Mouse (Mus musculus) forebrain, embryonic 11.5 days (tissue): ENCODE measurements around the gene Plcb1. TPM values are rescaled to one million over a fixed set of nuclear protein-coding genes. Genes with fewer than 3 reads are reported as not detected.

Source experiments
- ATAC-seq: fragments of 200-750 bp; cut with Nextera tagmentation; replicated peaks from 2 replicates; pipeline ENCODE4 v1.8.0; 2017; ENCODE audit warnings: moderate TSS enrichment; ENCODE audit not compliant: low FRiP score
- DNase-seq: peaks from one replicate; pipeline ENCODE4 v3.0.0-alpha.2; 2017; ENCODE audit warnings: low spot score
- H3K27ac ChIP-seq: fragments of 300-500 bp; sonication (generic); 2 replicates; pipeline ENCODE4 v1.5.1; 2014; ENCODE audit warnings: low read depth, low read length
- H3K27me3 ChIP-seq: fragments of 300-500 bp; sonication (generic); 2 replicates; pipeline ENCODE4 v1.6.1; 2014; ENCODE audit warnings: mild to moderate bottlenecking, low read length, mixed read lengths; ENCODE audit not compliant: control insufficient read depth, insufficient read depth
- H3K36me3 ChIP-seq: fragments of 300-500 bp; sonication (generic); 2 replicates; pipeline ENCODE4 v1.6.1; 2014; ENCODE audit warnings: mild to moderate bottlenecking, low read length, moderate library complexity, mixed read lengths; ENCODE audit not compliant: control insufficient read depth, insufficient read depth
- H3K4me1 ChIP-seq: fragments of 300-500 bp; sonication (generic); replicated peaks from 2 replicates; pipeline ENCODE4 v1.6.1; 2014; ENCODE audit warnings: low read length, mixed read lengths; ENCODE audit not compliant: control insufficient read depth, insufficient read depth
- H3K4me2 ChIP-seq: fragments of 300-500 bp; sonication (generic); 2 replicates; pipeline ENCODE4 v1.6.1; 2014; ENCODE audit warnings: low read depth, mild to moderate bottlenecking, low read length, moderate library complexity, mixed read lengths; ENCODE audit not compliant: severe bottlenecking
- H3K4me3 ChIP-seq: fragments of 300-500 bp; sonication (generic); 2 replicates; pipeline ENCODE4 v1.5.1; 2014; ENCODE audit warnings: low read depth, low read length
- H3K9ac ChIP-seq: fragments of 300-500 bp; sonication (generic); 2 replicates; pipeline ENCODE4 v1.6.1; 2014; ENCODE audit warnings: low read length
- H3K9me3 ChIP-seq: fragments of 300-500 bp; sonication (generic); 2 replicates; pipeline ENCODE4 v1.6.1; 2016; ENCODE audit warnings: low read length, mixed read lengths; ENCODE audit not compliant: control insufficient read depth
- WGBS: fragments of 180-500 bp; shearing (Covaris S2); extraction: QIAGEN DNeasy Blood & Tissue Kit; methylation state at CpG from one replicate; pipeline ENCODE4 v1.1.7; 2014; 5-methylcytosine and 5-hydroxymethylcytosine counted together
- polyA plus RNA-seq: library from polyadenylated mRNA; unstranded; fragments of >200 nt; fragmentation: Nextera tagmentation; extraction: Ambion mirVana; gene quantifications from 2 replicates; pipeline ENCODE4 v1.2.1, GENCODE M21; 2014

The Plcb1 gene
- polyA plus RNA-seq, 1 experiment from 2014 or later: 12.8 TPM

- Histone ChIP-seq H3K27ac (no peak overlapping the region), H3K4me3 (no peak overlapping the region), H3K4me2 (no peak overlapping the region), H3K36me3 (no peaks in the 10 kb centered on the region), H3K9me3 (no peaks in the 10 kb centered on the region), H3K27me3 (no peaks in the 10 kb centered on the region), H3K4me1 (no peaks in the 10 kb centered on the region), H3K9ac (no peak overlapping the region)
- no peak for DNase-seq
- no peak for ATAC-seq
- 59% methylated on average over 1 of the region's 1 CpGs for WGBS
These were observed 316.1 kb downstream of the Plcb1 start for GRCm38 (mm10) chr2:135101943-135102342.

- ATAC-seq (no peak), DNase-seq (no peak)
- Histone ChIP-seq H3K4me1 (no peaks in the 10 kb centered on the region), H3K4me2 (no peak overlapping the region), H3K9ac (no peak overlapping the region), H3K36me3 (no peaks in the 10 kb centered on the region), H3K4me3 (no peak overlapping the region), H3K27me3 (no peaks in the 10 kb centered on the region), H3K9me3 (no peaks in the 10 kb centered on the region), H3K27ac (no peak overlapping the region)
- WGBS: 94% methylated on average over 4 of the region's 4 CpGs
These were observed 320.8 kb downstream of the Plcb1 start for GRCm38 (mm10) chr2:135106649-135107048.

DNA sequence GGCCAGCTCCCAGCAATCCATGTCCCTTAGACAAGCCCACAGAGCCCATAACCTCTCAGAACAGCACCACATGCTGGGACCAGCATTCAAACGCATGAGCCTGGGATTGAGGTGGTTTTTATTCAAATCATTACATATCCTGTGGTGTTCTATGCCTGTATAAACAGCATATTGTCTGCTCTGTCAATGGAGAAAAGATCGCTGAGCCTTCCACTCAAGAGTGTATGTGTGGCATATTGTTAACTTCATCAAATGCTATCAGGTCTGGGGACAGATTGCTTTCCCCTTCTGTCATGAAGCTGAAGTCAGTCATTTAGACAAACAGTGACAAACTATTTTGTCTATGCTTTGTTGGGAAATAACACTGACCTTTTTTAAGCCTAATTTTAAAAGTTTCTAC, 322.7 kb downstream of the Plcb1 start:
- Histone ChIP-seq H3K27ac (no peak overlapping the region), H3K27me3 (no peaks in the 10 kb centered on the region), H3K36me3 (no peaks in the 10 kb centered on the region), H3K4me1 (no peaks in the 10 kb centered on the region), H3K4me3 (no peak overlapping the region), H3K9me3 (no peaks in the 10 kb centered on the region), H3K9ac (no peak overlapping the region), H3K4me2 (no peak overlapping the region)
- ATAC-seq (no peak), DNase-seq (no peak)
- WGBS: 54% methylated on average over 2 of the region's 2 CpGs

DNA sequence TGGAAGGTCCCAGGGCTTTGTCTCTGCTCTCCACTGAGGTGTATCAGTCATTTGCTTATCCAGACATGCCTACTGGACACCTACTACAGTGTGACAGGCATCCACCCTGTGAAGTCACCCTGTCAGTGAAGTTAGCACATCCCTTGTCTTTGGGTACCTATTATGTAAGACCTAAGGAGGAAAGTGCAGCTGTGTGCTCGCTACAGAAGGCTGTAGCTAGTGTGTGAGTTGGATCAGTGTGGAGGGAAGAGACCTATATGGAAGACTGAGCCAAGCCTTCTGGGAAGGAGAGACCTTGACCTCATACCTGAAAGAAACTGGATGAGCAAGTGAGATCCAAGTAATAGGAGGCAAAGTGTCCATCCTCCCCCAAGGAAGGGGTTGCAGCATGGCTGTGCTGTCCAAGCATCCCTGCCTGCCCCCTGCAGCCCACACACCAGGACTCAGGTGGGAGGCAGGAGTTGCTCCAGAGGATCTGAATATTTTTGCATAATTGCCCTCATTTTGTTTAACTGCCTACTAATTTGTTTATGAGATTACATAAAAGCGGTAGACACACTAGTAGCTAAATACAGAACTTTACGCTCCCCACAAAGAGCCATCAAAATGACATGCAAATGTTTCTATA, 328.7 kb downstream of the Plcb1 start:
- H3K4me2 ChIP-seq: no peak overlapping the region
- H3K9me3 ChIP-seq: no peaks in the 10 kb centered on the region
- no peaks in the 10 kb centered on the region for H3K4me1 ChIP-seq
- H3K27me3 ChIP-seq: no peaks in the 10 kb centered on the region
- no peak overlapping the region for H3K9ac ChIP-seq
- DNase-seq (no peak), ATAC-seq (no peak)
- H3K36me3 ChIP-seq: no peaks in the 10 kb centered on the region
- no peak overlapping the region for H3K27ac ChIP-seq
- H3K4me3 ChIP-seq: no peak overlapping the region
- 82% methylated on average over 3 of the region's 3 CpGs for WGBS

GRCm38 (mm10) chr2:135123057-135123456, 337.2 kb downstream of the Plcb1 start:
- WGBS: 86% methylated on average over 4 of the region's 4 CpGs
- Histone ChIP-seq H3K27ac (no peak overlapping the region), H3K4me3 (no peak overlapping the region), H3K4me1 (no peaks in the 10 kb centered on the region), H3K27me3 (no peaks in the 10 kb centered on the region), H3K9me3 (no peaks in the 10 kb centered on the region), H3K4me2 (no peak overlapping the region), H3K36me3 (no peaks in the 10 kb centered on the region), H3K9ac (no peak overlapping the region)
- DNase-seq (no peak), ATAC-seq (no peak)

DNA sequence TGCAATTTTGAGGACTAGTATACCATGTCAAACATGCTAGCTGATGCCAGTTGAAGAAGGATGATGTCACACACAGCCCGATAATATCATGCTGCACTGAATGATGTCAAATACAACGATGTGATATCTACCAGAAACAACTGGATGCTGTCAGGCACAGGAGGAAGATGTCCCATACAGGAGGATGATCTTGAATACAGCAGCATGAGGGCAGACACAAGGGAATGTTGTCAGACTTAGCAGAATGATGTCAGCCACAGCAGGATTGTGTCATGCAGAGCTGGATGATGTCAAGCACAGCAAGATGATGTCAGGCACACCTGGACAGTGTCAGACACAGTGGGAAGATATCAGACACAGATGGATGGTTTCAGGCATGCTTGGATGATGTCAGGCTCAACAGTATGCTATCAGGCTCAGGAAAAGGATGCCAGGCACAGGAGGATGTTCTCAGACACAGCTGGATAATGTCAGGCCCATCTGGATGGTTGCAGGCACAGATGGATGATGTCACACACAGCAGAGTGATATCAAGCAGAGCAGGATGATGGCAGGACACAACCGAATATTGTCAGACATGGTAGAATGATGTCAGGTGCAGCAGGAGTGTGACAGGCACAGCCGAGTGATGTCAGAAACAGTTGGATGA, 338.0 kb downstream of the Plcb1 start:
- WGBS: 87% methylated on average over 4 of the region's 4 CpGs

DNA sequence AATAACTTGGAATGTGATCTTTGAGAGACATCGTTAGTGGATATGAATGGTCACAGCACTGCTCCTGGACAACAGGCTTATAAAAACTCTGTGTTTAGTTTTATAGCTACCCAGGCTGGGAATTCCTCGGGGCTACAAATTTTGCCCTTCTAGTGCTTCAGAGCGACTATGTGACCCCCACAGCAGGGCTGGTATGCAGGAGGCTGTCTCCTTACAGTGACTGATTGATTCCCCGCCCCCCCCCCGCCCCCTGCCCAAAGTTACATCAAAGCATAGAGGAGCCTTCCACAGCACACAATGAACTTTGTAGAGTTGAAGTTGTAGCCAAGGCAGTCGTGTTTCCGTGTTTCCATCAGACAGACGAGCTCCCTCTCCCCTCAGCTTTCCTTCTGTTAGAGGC, 354.7 kb downstream of the Plcb1 start:
- Histone ChIP-seq H3K4me2 (no peak overlapping the region), H3K4me1 (0 out of 2 replicates have a peak, but pooled peaks cover 2% of the 10 kb centered on the region), H3K4me3 (no peak overlapping the region), H3K27ac (no peak overlapping the region), H3K9me3 (no peaks in the 10 kb centered on the region), H3K9ac (no peak overlapping the region; the same call in 1 of the 2 replicates), H3K36me3 (no peaks in the 10 kb centered on the region), H3K27me3 (no peaks in the 10 kb centered on the region)
- DNase-seq: peak; percentile 57
- 10% methylated on average over 8 of the region's 8 CpGs for WGBS
- 0 out of 2 replicates have a peak, but pooled peaks have one; percentile 53 for ATAC-seq

More for the DNA sequence above, 338.0 kb downstream of the Plcb1 start:
- H3K36me3 ChIP-seq: no peaks in the 10 kb centered on the region
- H3K9me3 ChIP-seq: no peaks in the 10 kb centered on the region
- no peak overlapping the region for H3K9ac ChIP-seq
- no peak overlapping the region for H3K4me3 ChIP-seq
- H3K27me3 ChIP-seq: no peaks in the 10 kb centered on the region
- H3K27ac ChIP-seq: no peak overlapping the region
- no peak overlapping the region for H3K4me2 ChIP-seq
- DNase-seq (no peak), ATAC-seq (0 out of 2 replicates have a peak, but pooled peaks have one; percentile 18)
- H3K4me1 ChIP-seq: no peaks in the 10 kb centered on the region

DNA sequence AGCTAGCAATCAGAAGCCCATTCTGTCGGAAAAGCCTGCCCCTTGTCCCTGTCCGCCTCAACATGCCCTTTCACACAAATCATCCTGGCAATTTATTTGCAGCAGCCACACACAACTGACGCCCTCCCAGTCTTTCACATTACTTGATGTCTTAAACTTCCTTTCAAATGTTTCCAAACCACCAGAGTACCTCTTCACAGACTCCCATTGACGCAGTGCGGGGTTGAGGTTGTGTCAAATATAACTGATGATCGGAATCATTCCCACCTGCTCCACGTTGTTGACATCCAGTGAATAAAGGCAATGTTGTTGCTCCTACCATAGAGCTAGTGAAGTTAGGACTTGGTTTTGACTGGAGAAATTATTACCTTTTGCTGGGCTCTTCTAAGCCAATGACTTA, 366.4 kb downstream of the Plcb1 start:
- Histone ChIP-seq H3K36me3 (no peaks in the 10 kb centered on the region), H3K4me2 (no peak overlapping the region)
- WGBS: 89% methylated on average over 7 of the region's 7 CpGs

GRCm38 (mm10) chr2:135153248-135153647, 367.4 kb downstream of the Plcb1 start:
- ATAC-seq (no peak), DNase-seq (no peak)
- Histone ChIP-seq H3K4me1 (no peaks in the 10 kb centered on the region), H3K9ac (no peak overlapping the region), H3K4me3 (no peak overlapping the region), H3K9me3 (no peaks in the 10 kb centered on the region), H3K36me3 (no peaks in the 10 kb centered on the region), H3K27me3 (no peaks in the 10 kb centered on the region), H3K27ac (no peak overlapping the region), H3K4me2 (no peak overlapping the region)
- WGBS: 76% methylated on average over 4 of the region's 4 CpGs

More for the DNA sequence above, 366.4 kb downstream of the Plcb1 start:
- no peak overlapping the region for H3K27ac ChIP-seq
- no peak for DNase-seq
- H3K4me3 ChIP-seq: no peak overlapping the region
- ATAC-seq: no peak
- no peaks in the 10 kb centered on the region for H3K27me3 ChIP-seq
- H3K9me3 ChIP-seq: no peaks in the 10 kb centered on the region
- H3K9ac ChIP-seq: no peak overlapping the region
- H3K4me1 ChIP-seq: no peaks in the 10 kb centered on the region
